Mouse (Mus musculus): Measurements from ENCODE around the gene Rps23. TPM values are rescaled to one million over a fixed set of nuclear protein-coding genes. Genes with fewer than 3 reads are reported as not detected.
"Not testable (repeated sequence)": the region's sequence is repeated elsewhere in the genome, so short reads cannot be mapped to it uniquely, and the experiment has no call there.

Gene Rps23
- total RNA-seq (2021): 100 to 1,000 TPM; 241 to 323 TPM
- long read RNA-seq, transcript Rps23-201 (4 exons, 937 nt): major isoform, 168 of 179 reads
- long read RNA-seq, partial matches to known transcripts: 3 of 179 reads
- long read RNA-seq, other reads (novel, unspliced or antisense): 4 of 179 reads

DNA sequence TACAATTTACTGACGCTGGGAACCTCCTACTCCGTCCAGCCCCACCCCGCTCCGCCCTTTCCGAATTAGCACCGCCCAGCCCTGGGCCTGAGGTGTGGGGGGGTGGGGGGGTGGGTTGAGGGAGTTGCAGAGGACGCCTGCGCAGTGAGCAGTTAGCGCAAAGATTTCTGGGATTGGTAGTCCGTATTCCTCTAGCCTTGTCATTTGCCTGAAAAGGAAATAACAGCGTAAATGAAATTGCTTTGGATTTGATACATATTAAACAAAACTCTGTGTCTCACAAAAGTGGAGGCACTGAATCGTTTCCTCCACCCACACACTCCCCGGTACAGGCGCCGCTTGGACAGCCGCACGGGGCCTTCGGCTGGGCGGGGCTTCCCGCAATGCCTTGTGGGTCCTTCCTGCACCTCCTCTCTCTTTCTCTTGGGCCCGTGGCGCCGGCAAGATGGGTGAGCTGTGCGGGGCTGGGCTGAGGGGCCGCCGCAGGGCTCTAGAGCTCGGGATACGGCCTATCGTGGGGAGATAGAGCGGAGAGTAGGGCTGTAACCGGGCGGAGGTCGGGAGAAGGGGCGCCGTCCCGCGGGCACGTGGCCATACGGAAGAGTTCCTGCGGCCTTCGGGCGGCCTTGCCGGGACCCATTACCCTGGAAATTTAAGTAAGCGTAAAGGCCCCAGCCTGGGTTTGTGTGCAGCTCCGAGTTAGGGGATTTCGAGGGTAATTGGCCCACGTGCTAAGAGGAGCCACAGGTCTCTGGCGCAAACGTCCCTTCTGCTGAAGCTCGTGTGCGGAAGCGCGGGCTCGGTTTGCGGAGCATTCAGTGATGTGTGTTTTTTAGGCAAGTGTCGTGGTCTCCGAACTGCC is at the start of gene Rps23:
TSS of gene Rps23 (plus strand) at position 208 of the 862 bp plus-strand sequence.
- peak; percentile 87 to 92 for DNase-seq (ENCODE audit: low spot score in 2 of 2)

DNA sequence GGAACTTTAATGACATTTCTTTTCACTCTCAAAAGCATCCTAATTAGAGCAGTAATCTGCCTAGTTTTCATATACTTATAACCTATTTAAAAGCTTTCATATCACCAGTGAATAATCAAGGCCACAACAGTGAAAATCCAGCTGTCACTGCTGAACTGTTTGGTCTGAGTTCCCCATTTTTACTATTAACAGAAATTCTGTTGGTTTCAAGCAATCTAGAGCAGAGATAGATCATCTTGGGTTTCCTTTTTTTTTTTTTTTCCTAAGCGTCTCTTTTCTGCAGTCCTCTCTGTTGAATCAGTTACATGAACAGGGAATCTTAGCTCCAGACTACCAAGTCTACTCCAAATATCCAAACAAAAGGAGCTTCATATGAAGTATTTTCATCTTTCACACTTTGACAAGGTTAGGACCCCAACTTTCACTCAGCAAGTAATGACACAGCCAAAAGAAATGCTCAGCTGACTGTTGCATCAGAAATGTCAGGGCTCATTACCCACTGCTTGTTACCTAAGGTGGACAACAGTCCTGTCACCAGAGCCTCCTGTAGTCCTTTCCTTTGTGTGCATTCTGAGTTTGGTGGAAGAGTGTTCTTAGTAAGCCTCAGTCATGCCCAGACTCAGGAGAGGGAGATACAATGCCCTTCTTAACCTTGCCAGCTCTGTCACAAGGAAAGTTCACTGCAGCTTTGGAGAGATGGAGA is 40.9 kb upstream of the Rps23 start:
- DNase-seq (ENCODE audit: low spot score in 2 of 2): no peak

DNA sequence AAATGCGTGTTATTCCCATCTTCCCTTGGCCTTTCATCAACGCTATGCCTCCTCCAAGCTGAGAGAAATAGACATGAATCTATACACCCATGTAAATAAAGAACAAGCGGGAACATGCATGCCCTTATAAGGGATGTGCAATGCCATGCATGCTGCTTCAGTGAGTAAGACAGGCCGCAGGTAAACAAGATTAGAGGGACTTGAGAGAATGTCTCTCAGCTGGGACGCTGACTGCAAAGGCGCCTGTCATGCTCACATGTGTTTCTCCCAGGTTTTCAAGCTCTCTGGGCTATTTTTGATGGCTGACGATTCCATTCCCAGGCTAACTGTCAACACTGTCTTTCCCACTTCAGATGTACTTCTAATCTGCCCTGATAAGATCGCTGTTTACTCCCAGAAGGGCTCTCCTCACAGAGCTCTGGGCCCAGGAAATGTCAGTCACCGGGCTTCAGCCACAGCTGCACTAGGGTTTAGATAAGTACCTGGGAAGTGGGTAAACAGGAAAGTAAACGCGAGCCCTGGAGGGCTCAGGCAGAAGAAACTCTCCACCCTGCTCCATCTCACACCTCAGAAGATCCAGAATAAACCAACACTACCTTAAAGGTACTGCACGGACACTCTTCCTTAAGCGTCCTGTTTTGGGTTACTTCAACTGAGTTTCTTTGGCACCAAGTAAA is 36.8 kb upstream of the Rps23 start:
- no peak for DNase-seq (ENCODE audit: low spot score in 2 of 2)

DNA sequence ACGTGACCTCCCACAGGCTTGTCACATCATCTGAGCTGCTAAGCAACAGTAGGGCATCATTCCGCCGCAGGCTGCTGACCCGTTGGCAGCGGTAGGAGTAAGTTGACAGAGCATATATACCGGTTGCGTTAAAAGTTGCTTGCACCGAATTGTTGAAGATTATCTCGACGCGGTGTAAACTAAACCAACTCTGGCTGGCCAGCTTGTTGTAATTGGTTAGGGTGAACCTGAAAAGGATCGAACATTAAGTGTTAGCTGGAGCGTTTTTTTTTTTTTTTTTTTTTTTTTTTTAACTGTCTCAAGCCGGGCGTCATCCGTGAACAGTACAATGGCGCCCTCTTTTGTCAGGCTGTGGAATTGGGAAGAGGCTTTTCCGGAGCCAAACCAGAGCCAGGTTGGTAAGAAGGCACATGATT is 36.2 kb upstream of the Rps23 start:
- peak; percentile 84 for DNase-seq (ENCODE audit: low spot score in 2 of 2)

DNA sequence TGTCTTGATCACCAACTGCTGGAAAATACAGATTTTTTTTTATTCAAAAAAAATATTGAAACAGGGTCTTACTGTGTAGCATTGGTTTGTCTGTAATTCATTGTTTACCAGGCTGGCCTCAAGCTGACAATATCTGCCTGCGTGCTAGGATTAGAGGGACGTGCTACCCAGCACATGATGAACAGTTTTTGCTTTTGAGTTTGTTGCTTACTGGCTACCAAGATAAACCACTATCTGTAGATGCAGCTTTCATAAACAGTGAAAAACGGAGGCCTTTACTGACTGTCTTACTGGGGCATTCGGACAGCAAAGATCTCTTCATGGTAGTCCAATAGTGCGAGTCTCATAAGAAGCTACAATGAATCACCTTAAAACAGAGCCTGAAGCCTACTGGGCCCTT is 32.6 kb upstream of the Rps23 start:
- DNase-seq (ENCODE audit: low spot score in 2 of 2): no peak

DNA sequence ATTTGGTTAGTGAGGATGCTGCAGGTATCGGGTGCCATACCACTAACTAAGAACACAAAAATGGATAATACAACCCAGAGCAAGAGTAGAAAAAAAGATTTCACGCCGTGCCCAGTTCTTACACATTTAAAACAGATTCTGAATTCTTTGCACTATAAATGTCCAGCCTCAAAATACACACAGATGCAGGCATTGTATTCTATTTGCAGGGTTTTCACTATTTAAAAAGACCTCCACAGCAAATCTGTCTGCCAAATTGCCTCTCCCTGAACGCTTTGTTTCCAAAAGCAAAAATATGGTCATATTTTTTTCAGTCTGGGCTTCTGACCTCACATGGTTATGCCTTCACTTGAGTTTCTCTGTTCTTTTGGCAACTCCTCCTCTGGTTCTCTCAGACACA is 27.9 kb upstream of the Rps23 start:
- DNase-seq (ENCODE audit: low spot score in 2 of 2): no peak

DNA sequence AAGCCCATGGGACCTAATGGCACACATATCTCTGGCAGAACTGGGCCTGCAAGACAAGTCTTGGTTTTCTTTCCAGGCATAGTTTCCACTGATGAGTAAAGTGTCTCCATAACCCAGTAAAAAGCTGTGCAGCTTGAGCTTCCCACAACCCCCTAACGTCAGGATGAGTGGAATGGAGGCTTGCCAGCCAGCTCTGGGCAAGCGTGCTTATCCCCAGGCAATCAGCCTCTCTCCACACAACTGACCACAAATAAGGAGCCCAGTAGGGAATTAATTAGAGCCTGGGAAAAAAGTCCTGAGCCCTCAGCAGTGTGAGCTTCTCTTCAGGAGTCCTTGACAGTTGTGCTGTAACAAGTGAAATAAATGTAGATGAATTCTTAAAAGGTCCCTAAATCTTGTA is 26.7 kb upstream of the Rps23 start:
- DNase-seq (ENCODE audit: low spot score in 2 of 2): peak; percentile 67 to 72

DNA sequence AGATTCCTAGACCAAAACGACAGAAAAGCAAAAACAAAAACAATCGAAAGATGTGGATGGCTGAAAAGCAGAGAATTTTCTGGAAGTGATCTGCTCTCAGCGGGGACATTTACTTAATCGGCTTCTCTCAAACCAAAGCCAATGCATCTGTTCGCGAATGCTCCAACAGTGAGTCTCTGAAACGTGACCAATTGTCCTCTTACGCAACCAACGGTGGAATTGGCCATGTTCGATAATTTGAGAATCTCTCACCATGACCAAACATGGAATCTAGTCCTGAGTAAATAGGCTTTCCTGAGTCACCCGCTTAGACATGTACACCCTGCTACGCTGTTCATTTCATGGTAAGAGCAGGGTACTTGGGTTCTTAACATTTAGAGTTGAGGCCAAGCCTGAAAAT is 25.9 kb upstream of the Rps23 start:
- DNase-seq (ENCODE audit: low spot score in 2 of 2): no peak

DNA sequence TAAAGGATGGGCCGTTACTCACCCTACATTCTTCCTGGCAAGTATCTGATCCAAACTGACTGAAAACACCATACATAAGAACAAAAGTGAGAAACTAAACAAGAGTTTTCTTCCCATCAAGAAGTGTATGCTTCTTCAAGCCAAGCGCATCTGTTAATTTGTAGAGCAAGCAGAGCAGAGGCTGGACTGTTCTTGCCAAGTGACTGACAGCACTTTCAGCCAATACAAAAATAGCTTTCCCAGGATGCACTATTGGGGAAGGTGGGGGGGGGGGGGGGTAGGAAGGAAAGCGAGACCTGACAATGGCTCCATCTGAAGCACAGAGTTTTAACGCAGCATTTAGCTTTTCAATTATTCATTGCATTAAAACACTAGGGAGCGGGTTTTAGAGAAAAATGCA is 17.6 kb upstream of the Rps23 start, which contains the start of gene Atp6ap1l:
TSS of gene Atp6ap1l (minus strand) at position 180 of the 400 bp plus-strand sequence.
- no peak for DNase-seq (ENCODE audit: low spot score in 2 of 2)

DNA sequence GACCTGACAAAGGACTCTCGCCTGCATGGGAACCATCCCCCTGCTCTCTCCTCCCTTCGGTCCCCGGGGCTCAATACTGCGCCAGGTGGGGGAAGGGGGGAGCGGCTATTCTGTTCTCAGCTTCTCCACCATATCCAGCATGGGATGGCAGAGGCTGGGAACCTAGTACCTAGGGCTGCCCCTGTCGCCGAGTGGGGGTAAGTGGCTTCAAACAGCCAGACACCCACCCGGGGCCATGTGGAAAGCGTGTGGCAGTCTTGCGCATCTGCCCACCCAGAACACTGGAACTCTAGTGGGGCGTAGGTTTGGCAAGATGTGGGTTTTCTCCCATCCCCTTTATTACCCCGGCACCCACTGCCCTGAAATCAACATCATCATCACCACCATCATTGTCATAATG is 15.4 kb upstream of the Rps23 start:
- no peak for DNase-seq (ENCODE audit: low spot score in 2 of 2)

DNA sequence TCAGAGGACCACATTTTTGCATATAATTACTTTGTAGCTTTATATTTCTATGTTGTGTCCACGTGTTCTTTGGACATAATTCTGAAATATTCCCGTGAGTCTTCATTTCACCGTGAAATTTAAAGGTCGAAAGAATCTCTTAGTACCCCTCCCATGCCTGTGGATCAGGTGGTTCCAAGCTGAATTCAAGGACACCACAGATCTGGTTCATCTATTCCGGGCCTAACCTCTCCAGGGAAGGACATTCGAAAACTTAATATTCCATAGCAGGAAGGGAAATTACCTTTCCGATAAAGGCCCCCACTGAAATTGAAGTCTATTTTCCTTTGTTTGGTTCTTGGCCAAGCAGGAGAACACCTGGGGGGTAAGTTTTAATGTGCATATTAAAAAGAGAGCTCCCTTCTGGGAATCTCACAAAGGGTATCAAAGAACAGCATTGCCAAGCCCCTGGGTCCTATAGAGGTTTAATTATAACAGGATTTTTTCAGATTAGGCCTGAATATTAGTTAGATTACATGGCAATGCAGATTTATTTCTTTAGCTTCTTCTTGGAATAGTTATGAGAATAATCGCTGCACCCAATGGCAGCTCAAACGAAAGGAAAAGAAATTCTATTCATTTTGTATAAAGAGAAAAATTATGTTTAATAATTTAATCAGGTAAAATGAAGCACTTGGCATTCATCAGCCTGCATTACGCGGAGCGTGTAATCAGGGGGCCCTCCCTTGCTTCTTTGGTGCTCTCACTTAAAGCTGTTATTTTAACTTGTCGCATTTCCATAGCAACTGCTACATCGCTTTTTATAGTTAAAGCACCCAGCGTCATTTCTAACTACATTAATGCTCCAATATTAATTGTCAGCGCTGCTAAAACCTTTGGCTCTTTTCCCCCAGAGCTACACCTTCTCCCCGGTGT is 9.7 kb upstream of the Rps23 start:
- DNase-seq (ENCODE audit: low spot score in 2 of 2): peak in 1 of 2 experiments; percentile 21

DNA sequence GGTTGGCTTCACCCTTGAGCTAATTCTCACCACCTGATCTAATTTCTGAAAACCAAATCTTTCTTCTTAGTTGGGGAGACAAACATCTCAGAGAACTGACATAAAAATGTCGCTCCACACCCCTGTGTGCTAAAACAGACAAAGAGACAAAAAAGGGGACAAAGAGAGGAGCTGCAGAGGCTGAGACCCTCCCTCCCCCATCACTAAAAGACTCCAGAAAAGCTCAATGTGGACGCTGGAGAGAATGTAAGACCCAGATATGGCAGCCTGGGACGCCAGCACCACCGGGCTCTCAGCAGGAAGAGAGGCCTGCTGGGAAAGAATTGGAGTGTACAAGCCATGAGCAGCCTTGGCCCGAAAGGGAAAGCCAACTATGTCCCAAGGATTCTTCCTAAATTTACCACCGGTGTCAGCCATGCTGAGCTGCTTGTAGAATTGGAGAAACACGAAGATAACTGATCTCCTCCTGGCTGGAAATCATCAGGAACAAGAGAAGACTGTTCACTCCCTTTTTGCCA is 9.0 kb upstream of the Rps23 start:
- DNase-seq (ENCODE audit: low spot score in 2 of 2): peak; percentile 17 to 24

DNA sequence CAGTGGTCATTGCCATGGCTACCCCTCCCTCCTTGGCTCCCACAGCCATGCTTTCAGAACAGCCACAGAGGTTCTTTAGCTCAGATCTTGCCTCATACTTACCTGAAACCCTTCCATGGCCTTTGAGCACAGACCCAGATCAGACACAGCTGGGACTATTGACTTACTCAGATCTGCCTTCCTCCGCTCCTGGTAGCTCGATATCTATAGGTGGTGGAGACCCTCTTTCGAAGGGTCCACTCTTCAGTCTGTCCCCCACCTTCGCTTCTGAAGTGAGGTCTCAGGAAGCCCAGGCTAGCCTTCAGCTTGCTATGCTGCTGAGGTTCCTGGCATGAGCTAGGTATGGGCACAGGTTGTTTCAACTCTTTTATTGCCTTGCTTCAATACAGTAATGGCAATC is 8.0 kb upstream of the Rps23 start:
- no peak for DNase-seq (ENCODE audit: low spot score in 2 of 2)

DNA sequence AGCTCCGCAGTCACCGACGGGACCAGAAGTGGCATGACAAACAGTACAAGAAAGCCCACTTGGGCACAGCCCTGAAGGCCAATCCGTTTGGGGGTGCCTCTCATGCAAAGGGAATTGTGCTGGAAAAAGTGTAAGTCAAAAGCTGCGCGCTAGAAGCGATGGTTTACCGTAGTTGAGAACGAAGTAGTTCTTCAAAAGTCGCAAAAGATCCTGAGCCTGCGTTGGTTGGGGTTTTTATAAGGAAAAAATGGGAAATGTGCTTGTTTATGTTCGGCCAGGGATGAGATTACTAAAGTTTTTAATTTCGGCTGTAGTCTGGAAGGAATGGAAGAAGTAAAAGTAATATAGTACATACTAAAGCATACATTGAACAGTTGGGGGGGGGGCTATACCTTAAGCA is 859 bp downstream of the Rps23 start:
- DNase-seq (ENCODE audit: low spot score in 2 of 2): not testable (repeated sequence)

DNA sequence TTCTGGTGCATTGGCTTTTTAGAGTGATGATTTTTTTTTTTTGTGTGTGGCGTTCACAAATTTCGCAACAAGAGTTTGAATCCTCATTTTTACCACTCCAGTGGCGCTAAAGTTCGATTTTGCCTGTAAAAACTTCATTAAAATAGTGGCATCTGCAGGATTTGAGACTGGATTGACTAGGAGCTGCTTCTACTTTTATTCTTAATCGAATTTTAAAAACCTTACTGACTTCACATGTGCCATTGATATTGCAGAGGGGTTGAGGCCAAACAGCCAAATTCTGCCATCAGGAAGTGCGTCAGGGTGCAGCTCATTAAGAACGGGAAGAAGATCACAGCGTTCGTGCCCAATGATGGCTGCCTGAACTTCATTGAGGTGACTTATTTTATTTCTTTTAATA is 1.3 kb downstream of the Rps23 start:
- no peak for DNase-seq (ENCODE audit: low spot score in 2 of 2)

DNA sequence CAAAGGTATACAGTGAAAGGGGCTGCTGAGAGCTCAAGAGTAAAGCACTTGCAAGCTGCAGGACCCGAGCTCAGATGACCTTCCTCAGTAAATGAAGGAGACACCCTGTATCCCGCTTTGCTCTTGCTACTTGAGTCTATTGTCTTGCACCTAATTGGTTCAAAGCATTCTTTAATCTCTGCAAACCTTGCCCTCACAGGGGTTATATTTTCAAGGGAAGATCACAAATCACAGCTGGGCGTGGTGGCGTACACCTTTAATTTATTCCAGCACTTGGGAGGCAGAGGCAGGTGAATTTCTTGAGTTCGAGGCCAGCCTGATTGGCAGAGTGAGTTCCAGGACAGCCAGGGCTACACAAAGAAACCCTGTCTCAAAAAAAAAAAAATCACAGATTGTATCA is 2.4 kb downstream of the Rps23 start:
- no peak for DNase-seq (ENCODE audit: low spot score in 2 of 2)

DNA sequence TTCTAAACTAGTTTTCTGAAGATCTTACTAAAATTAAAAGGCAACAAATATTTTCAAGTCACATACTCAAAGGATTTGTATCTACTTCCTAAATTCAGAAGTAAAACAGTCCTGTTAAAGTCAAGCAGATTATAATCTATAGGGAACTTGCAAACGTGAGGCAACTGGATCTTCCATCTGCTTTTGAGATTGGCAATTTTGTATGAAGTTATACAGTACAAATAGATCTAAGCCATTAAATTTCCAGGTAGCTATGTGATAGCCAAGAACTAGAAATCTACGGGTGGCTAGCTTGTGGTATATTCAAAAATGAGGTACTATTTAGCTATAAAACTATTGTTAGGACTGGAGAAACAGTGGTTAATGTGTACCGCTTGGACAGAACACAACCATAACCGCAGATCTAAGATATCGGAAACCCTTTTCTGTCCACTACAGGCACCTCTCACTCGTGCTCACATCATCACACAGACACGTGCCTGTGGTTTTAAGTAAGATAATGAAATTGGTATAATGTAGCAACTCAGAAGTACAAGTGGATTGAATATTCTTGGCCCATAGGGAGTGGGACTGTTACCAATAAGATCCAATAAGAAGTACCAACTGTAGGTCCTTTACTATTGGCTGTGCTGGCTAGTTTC is 3.5 kb downstream of the Rps23 start:
- DNase-seq (ENCODE audit: low spot score in 2 of 2): no peak

DNA sequence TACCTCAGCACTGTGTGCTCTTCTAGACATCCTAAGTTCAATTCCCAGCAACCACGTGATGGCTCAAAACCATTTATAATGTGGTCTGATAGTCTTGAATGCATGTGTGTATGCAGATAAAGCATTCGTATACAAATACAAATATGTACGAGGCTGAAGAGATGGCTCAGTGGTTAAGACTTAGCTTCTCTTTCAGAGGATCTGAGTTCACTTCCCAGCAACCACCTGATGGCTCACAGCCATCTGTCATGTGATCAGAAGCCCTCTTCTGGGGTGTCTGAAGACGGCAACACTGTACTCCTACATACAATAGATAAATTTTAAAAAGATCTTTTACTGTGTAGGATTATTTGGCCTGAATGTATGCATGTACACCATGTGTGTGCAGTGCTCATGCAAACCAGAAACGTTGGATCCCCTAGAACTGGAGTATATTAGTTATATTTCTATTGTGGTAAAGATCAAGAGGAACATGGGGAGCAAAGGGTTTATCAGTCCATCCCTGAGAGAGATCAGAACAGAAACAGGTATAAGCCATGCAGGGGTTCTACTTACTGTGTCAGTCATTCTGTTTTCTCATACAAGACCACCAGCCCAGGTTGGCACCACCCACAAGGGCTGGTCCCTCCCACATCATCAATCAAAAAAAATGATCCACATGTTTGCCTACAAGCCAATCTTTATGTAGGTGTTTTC is 4.3 kb downstream of the Rps23 start:
- DNase-seq (ENCODE audit: low spot score in 2 of 2): no peak

DNA sequence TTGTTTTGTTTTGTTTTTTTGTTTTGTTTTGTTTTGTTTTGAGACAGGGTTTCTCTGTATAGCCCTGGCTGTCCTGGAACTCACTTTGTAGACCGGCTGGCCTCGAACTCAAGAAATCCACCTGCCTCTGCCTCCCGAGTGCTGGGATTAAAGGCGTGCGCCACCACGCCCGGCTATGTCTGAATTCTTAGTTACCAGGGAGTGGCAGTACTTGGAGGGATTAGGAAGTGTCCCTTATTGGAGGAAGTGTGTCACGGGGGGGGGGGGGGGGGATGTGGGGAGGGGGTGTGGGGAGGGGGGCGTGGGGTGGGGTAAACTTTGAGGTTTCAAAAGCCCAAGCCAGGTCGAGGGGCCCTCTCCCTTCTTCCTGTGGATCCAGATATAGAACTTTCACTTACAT is 5.5 kb downstream of the Rps23 start:
- not testable (repeated sequence) for DNase-seq (ENCODE audit: low spot score in 2 of 2)

All from layer of hippocampus, postnatal 10 days (tissue).